Mouse (Mus musculus) ES-Bruce4 (cell line): ENCODE data around the gene Hbq1a. TPM values are rescaled to one million over a fixed set of nuclear protein-coding genes. Genes with fewer than 3 reads are reported as not detected.
"Not testable (repeated sequence)": the region's sequence is repeated elsewhere in the genome, so short reads cannot be mapped to it uniquely, and the experiment has no call there.

Source experiments
- H3K27ac ChIP-seq: 2 replicates; pipeline ENCODE4 v1.5.1; 2012; ENCODE audit warnings: low read length, inconsistent platforms; ENCODE audit not compliant: insufficient read depth
- H3K27me3 ChIP-seq: 2 replicates; pipeline ENCODE4 v1.6.1; 2012; ENCODE audit warnings: mild to moderate bottlenecking, low read length, inconsistent platforms; ENCODE audit not compliant: control insufficient read depth, poor library complexity, insufficient read depth, severe bottlenecking
- H3K36me3 ChIP-seq: 2 replicates; pipeline ENCODE4 v1.6.1; 2012; ENCODE audit warnings: inconsistent platforms, mild to moderate bottlenecking, low read length, moderate library complexity; ENCODE audit not compliant: control insufficient read depth, poor library complexity, insufficient read depth, severe bottlenecking
- H3K4me1 ChIP-seq: one replicate; pipeline ENCODE4 v1.8.1; 2011; ENCODE audit warnings: low read length; ENCODE audit not compliant: control insufficient read depth, insufficient read depth
- H3K4me3 ChIP-seq: 2 replicates; pipeline ENCODE4 v1.5.1; 2011; ENCODE audit warnings: low read depth, mild to moderate bottlenecking, low read length
- H3K9ac ChIP-seq: 2 replicates; pipeline ENCODE4 v1.6.1; 2012; ENCODE audit warnings: low read depth, mild to moderate bottlenecking, inconsistent platforms; ENCODE audit not compliant: poor library complexity, severe bottlenecking
- H3K9me3 ChIP-seq: replicated peaks from 2 replicates; pipeline ENCODE4 v1.6.1; 2012; ENCODE audit warnings: mild to moderate bottlenecking, low read length, inconsistent platforms; ENCODE audit not compliant: control insufficient read depth, poor library complexity, insufficient read depth, severe bottlenecking
- CTCF ChIP-seq: IDR thresholded peaks from one replicate; pipeline ENCODE4 v1.8.1; 2011; ENCODE audit warnings: low read depth, low read length
- EP300 ChIP-seq: IDR thresholded peaks from 2 replicates; pipeline ENCODE4 v1.6.1; 2011; ENCODE audit warnings: low read depth, low read length; ENCODE audit not compliant: insufficient read depth
- POLR2A ChIP-seq: IDR thresholded peaks from one replicate; pipeline ENCODE4 v1.8.1; 2011; ENCODE audit warnings: low read length; ENCODE audit not compliant: insufficient read depth
- polyA plus RNA-seq: library from polyadenylated mRNA; stranded (reverse); fragments of >200 nt; gene quantifications from 2 replicates; pipeline ENCODE4 v1.2.4, GENCODE M21; 2011; ENCODE audit warnings: low read depth; ENCODE audit not compliant: missing spikeins, insufficient read depth, insufficient read length

The Hbq1a gene
- not detected in 2 replicates for polyA plus RNA-seq

DNA sequence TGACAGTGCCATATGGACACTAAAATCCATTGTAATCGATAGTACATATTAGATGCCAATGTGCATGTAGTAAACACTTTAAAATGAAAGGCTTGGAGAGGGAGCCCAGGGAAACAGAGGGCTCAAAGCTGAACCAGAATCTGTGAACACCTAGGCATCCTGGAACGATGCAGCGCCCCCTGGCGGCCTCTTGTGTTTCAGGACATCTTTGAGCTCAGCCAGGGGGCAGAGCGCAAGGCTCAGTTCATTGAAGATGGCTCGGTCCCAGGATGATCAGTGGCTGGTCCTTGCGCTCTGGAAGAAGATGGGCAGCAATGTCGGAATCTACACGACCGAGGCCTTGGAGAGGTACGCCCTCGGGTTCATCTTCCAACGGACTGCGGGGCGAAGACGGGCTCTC, at the start of gene Hbq1a:
TSS of gene Hbq1a (plus strand) at position 205 of the 400 bp plus-strand sequence.
- not testable (repeated sequence) for H3K27me3 ChIP-seq, H3K36me3 ChIP-seq, H3K4me1 ChIP-seq, H3K9ac ChIP-seq, H3K9me3 ChIP-seq, H3K27ac ChIP-seq
- peak within 1 kb of the TSS; percentile 63 for H3K4me3 ChIP-seq
- peak; percentile 62 for TF ChIP-seq CTCF

DNA sequence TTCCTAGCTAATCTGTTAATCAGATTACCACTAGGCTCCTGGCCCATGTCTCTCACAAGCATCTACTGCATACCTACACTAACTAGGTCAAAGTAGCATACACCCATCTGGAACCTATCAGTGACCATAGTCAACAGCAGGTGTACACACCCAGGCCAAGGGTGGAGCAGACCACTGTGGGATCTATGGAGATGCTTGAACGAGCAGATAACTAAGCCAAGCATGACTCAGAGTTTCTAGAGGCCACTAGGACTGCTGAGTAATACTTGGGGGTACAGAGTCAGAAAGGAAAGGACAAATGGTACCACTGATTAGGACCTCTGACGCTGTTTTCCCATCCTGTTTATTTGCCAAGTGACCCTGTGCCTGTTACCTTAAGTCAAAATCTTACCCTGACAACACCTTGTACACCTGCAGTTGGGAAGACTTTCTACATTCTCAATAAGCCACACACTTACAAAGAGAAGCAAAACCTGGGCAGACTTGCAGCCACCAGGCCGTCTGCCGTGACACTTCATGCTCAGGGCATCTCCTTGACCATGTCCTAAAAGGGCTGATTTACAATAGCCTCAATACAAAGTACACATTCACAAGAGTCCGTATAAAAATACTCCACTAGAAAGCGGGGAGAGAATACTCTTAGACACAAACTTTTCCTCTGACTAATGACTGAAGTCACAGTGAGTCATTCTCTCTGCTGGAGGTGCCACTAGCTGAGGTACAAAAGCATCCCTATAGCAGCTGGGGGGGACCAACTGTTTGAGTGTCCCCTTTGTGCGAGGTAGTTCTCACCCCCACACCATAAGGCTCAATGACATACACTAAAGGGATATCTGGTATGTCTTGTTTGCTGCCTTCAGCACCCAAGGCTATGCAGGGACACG, 48.7 kb upstream of the Hbq1a start:
- H3K9ac ChIP-seq: no peak overlapping the region
- H3K9me3 ChIP-seq: no peaks in the 10 kb centered on the region
- no peak overlapping the region for H3K4me3 ChIP-seq
- peaks cover 10% of the 10 kb centered on the region; the same call in 1 of the 2 replicates for H3K36me3 ChIP-seq
- H3K27me3 ChIP-seq: no peaks in the 10 kb centered on the region
- TF ChIP-seq EP300 (no peak), POLR2A (no peak)
- no peak overlapping the region for H3K27ac ChIP-seq
- H3K4me1 ChIP-seq: no peaks in the 10 kb centered on the region

DNA sequence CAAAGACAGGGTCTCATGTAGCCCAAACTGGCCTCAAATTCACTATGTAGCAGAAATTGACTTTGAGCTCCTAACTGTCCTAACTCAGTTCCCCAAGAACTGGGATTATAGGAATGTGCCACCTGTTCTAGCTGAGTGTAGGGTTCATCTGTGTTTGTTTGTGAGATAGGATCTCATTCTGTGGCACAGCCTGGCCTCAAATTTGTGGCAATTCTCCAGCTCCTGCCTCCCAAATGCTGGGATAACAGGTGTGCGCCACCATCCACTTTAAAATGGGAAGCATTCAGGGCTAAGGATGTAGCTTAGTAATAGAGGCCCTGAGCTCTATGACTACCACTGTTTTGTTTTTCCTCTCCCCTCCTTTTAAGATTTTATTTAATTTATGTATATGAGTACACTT, 46.7 kb upstream of the Hbq1a start:
- Histone ChIP-seq H3K27me3 (no peaks in the 10 kb centered on the region), H3K36me3 (0 out of 2 replicates have a peak, but pooled peaks cover 4% of the 10 kb centered on the region), H3K4me1 (no peaks in the 10 kb centered on the region), H3K9me3 (no peaks in the 10 kb centered on the region), H3K9ac (no peak overlapping the region), H3K27ac (no peak overlapping the region), H3K4me3 (no peak overlapping the region)
- TF ChIP-seq EP300: no peak
- TF ChIP-seq POLR2A: no peak
- no peak for TF ChIP-seq CTCF

DNA sequence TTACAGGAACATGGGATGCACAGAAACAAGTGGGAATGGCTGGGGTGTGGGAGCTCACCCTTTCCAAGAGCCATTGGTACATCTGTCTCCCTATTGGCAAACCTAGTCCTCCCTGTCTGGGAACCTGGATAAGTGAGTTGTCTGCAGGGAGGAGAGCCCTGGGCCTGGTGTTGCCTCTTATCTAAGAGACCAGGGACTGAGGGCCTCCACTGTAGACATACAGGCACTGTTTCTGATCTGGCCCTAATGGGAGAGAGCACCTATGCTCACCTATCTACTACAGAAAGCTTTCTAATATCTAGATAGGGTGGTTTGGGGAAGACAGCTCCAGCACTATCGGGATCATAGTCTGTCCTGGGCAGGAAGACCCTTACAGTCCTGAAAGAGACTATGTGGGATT, 43.7 kb upstream of the Hbq1a start:
- no peak for TF ChIP-seq POLR2A
- no peak for TF ChIP-seq CTCF
- no peak for TF ChIP-seq EP300
- Histone ChIP-seq H3K4me1 (no peaks in the 10 kb centered on the region), H3K9me3 (no peaks in the 10 kb centered on the region), H3K36me3 (0 out of 2 replicates have a peak, but pooled peaks cover 2% of the 10 kb centered on the region), H3K9ac (no peak overlapping the region), H3K27ac (no peak overlapping the region), H3K27me3 (no peaks in the 10 kb centered on the region), H3K4me3 (no peak overlapping the region)

DNA sequence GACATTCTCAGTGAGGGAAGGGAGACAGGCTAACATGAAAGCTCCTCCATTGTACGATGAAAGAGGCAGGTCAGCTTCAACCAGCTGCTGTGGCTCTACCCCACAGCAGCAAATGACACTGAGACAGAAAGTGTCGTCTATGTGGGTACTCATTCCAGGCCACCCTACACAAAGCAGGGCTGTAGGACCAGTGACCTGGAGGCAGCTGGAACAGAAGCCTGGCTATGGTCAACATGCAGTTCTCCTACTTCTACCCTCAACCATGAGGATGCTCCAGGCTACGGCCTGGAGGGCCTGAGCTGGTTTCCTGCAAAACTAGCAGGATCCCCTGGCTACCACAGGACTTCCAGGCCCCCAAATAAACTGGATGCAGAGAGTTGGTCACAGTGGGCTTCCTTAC, 43.3 kb upstream of the Hbq1a start:
- H3K27me3 ChIP-seq: no peaks in the 10 kb centered on the region
- no peak overlapping the region for H3K9ac ChIP-seq
- no peak overlapping the region for H3K4me3 ChIP-seq
- no peaks in the 10 kb centered on the region for H3K9me3 ChIP-seq
- 0 out of 2 replicates have a peak, but pooled peaks cover 2% of the 10 kb centered on the region for H3K36me3 ChIP-seq
- no peak overlapping the region for H3K27ac ChIP-seq
- no peaks in the 10 kb centered on the region for H3K4me1 ChIP-seq
- TF ChIP-seq POLR2A: no peak

DNA sequence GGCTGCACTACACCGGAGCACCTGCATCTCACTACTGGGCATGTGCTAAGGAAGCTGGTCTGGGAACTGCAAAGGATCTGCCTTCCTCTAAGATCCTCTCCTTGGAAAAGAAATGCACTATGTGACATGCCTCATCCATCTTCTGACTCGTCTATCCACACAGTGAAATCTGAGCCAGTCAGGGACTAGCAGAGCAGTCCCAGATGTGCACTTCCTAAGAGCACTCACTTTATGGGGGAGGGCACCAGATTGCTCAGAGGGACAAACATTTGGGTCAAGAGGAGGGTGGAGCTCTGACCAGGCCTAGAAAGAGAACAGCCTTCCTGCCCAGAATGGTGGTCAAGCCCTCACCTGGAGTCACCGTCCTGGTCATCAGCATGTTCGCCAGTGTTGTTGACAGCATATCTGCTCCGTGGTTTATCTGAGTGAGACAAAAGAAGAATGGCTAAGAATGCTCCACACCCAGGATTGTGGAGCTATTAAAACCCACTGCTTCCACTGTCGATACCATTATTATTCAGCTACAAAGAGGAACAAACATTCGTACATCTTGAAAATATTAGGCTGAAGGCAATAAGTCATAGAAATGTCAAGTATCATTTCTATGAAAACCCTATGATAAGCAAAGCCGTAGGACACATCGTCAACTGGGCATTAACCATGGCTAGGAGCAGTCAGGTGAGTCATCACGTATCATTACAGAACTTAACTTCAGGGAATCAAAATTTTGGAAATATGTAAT, 37.0 kb upstream of the Hbq1a start:
- no peak overlapping the region for H3K9ac ChIP-seq
- H3K27me3 ChIP-seq: no peaks in the 10 kb centered on the region
- no peaks in the 10 kb centered on the region for H3K36me3 ChIP-seq
- no peaks in the 10 kb centered on the region for H3K9me3 ChIP-seq
- no peaks in the 10 kb centered on the region for H3K4me1 ChIP-seq
- H3K4me3 ChIP-seq: no peak overlapping the region
- no peak overlapping the region for H3K27ac ChIP-seq
- TF ChIP-seq EP300 (no peak), POLR2A (no peak), CTCF (no peak)
